Mouse (Mus musculus) myocyte (in vitro differentiated cells): ENCODE measurements around the gene Cfap74. TPM values are rescaled to one million over a fixed set of nuclear protein-coding genes. Genes with fewer than 3 reads are reported as not detected.

ENCODE experiments used
- H3K27me3 ChIP-seq: one replicate; pipeline ENCODE4 v1.6.1; 2011; ENCODE audit not compliant: control insufficient read depth, insufficient read depth, insufficient read length
- H3K36me3 ChIP-seq: one replicate; pipeline ENCODE4 v1.6.1; 2011; ENCODE audit not compliant: control insufficient read depth, insufficient read depth
- H3K4me2 ChIP-seq: one replicate; pipeline ENCODE4 v1.6.1; 2011; ENCODE audit warnings: low read depth, control low read depth
- H3K4me3 ChIP-seq: one replicate; pipeline ENCODE4 v1.5.1; 2011; ENCODE audit warnings: mild to moderate bottlenecking, control low read depth, moderate library complexity
- H3K79me2 ChIP-seq: one replicate; pipeline ENCODE4 v1.6.1; 2011; ENCODE audit not compliant: control insufficient read depth, insufficient read depth
- H3ac ChIP-seq: one replicate; pipeline ENCODE4 v1.6.1; 2011; ENCODE audit not compliant: control insufficient read depth, insufficient read length
- CEBPB ChIP-seq: IDR thresholded peaks from 2 replicates; pipeline ENCODE4 v1.6.1; 2011; ENCODE audit warnings: mild to moderate bottlenecking, moderate library complexity; ENCODE audit not compliant: poor library complexity, insufficient read depth, severe bottlenecking
- E2F4 ChIP-seq: IDR thresholded peaks from one replicate; pipeline ENCODE4 v1.6.1; 2011; ENCODE audit warnings: mild to moderate bottlenecking, control low read depth, moderate library complexity; ENCODE audit not compliant: insufficient read depth
- MAX ChIP-seq: IDR thresholded peaks from one replicate; pipeline ENCODE4 v1.6.1; 2011; ENCODE audit warnings: low read depth, mild to moderate bottlenecking, control low read depth
- MYOD1 ChIP-seq, 3 experiments: IDR thresholded peaks; one replicate each; pipeline ENCODE4 v1.6.1; 2011; ENCODE audit warnings: control low read depth in 2 of 3, low read depth in 2 of 3, mild to moderate bottlenecking in 2 of 3, moderate library complexity in 1 of 3; ENCODE audit not compliant: insufficient read length in 2 of 3, control insufficient read depth in 1 of 3
- MYOG ChIP-seq, 3 experiments: IDR thresholded peaks; one replicate each; pipeline ENCODE4 v1.6.1; 2011; ENCODE audit warnings: control low read depth in 2 of 3, low read depth in 2 of 3, mild to moderate bottlenecking in 2 of 3; ENCODE audit not compliant: insufficient read length in 2 of 3, control insufficient read depth in 1 of 3, insufficient read depth in 1 of 3
- POLR2A ChIP-seq: IDR thresholded peaks from one replicate; pipeline ENCODE4 v1.6.1; 2011; ENCODE audit warnings: low read depth, mild to moderate bottlenecking, control low read depth, moderate library complexity; ENCODE audit not compliant: insufficient read length
- POLR2AphosphoS2 ChIP-seq: IDR thresholded peaks from one replicate; pipeline ENCODE4 v1.6.1; 2011; ENCODE audit warnings: low read depth, control low read depth; ENCODE audit not compliant: insufficient read length
- REST ChIP-seq: IDR thresholded peaks from one replicate; pipeline ENCODE4 v1.6.1; 2011; ENCODE audit warnings: mild to moderate bottlenecking, control low read depth, moderate library complexity; ENCODE audit not compliant: insufficient read depth, insufficient read length
- SRF ChIP-seq: IDR thresholded peaks from one replicate; pipeline ENCODE4 v1.6.1; 2011; ENCODE audit warnings: low read depth; ENCODE audit not compliant: control insufficient read depth, insufficient read length
- TCF12 ChIP-seq: IDR thresholded peaks from one replicate; pipeline ENCODE4 v1.6.1; 2011; ENCODE audit warnings: mild to moderate bottlenecking, control low read depth; ENCODE audit not compliant: poor library complexity, insufficient read depth, severe bottlenecking
- TCF3 ChIP-seq: IDR thresholded peaks from one replicate; pipeline ENCODE4 v1.6.1; 2011; ENCODE audit warnings: low read depth, control low read depth; ENCODE audit not compliant: insufficient read length
- USF1 ChIP-seq: IDR thresholded peaks from one replicate; pipeline ENCODE4 v1.6.1; 2011; ENCODE audit warnings: low read depth, mild to moderate bottlenecking, control low read depth, moderate library complexity
- polyA plus RNA-seq: library from polyadenylated mRNA; unstranded; fragments of >200 nt; fragmentation: generic; extraction: Trizol; gene quantifications from one replicate; pipeline ENCODE4 v1.2.1, GENCODE M21; 2012; ENCODE audit warnings: missing spikeins

Cfap74 gene
- polyA plus RNA-seq, 1 experiment: 0.22 TPM

DNA sequence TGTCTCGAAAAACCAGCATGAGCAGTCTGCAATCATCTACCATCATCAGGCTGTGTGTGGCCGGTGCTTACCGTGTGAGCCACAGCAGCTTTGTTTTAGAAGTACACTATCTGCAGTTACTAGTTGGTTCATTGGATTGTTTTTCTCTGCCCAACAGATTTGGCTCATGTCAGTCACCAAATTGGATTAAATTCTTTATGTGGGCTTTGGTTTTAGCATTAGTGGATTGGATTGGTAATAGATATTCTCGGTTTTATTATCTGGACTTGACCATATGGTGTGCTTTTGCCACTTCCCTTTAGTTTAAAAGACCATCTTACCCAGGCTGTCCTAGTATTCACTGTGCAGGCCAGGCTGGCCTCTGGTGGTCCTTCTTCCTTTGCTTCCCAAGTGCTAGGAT lies 85.9 kb downstream of the Cfap74 start:
- Histone ChIP-seq H3K36me3 (no peaks in the 10 kb centered on the region), H3K4me2 (peak overlapping the region; percentile 6), H3K79me2 (peaks cover 85% of the 10 kb centered on the region), H3K4me3 (no peak overlapping the region), H3K27me3 (no peaks in the 10 kb centered on the region), H3ac (no peak overlapping the region)
- TF ChIP-seq POLR2AphosphoS2 (no peak), E2F4 (no peak), MAX (no peak), MYOD1 (IDR thresholded peaks at IDR 0.05; ENCODE audit: control insufficient read depth in 1 of 3, insufficient read length in 2 of 3, low read depth in 2 of 3) (no peak), MYOG (IDR thresholded peaks at IDR 0.05; ENCODE audit: control insufficient read depth in 1 of 3, insufficient read depth in 1 of 3, insufficient read length in 2 of 3, low read depth in 2 of 3) (no peak), POLR2A (no peak), TCF12 (no peak), SRF (no peak), TCF3 (no peak), USF1 (no peak), REST (no peak), CEBPB (no peak)

DNA sequence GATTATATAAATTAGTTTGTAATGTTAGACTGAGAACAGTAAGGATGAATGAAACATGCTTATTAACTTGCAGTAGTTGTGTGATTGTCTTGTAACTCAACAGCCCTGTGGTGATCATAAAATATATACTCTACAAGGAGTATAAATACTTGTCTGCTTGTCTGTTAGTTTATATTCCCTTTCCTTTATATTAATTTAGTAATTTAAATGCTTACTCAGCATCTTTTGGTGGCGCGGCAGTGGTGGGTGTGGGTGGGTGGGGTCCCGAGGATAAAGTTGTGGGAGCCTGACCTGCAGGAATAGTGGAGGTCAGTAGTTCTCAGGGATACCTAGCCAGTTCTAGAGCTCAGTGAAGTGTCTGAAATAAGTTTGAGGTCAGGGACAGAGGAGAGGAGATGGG lies 89.0 kb downstream of the Cfap74 start:
- H3ac ChIP-seq: no peak overlapping the region
- no peak overlapping the region for H3K4me3 ChIP-seq
- no peak for TF ChIP-seq MYOD1 (IDR thresholded peaks at IDR 0.05; ENCODE audit: control insufficient read depth in 1 of 3, insufficient read length in 2 of 3, low read depth in 2 of 3)
- TF ChIP-seq TCF3: no peak
- TF ChIP-seq POLR2A: no peak
- no peak for TF ChIP-seq MYOG (IDR thresholded peaks at IDR 0.05; ENCODE audit: control insufficient read depth in 1 of 3, insufficient read depth in 1 of 3, insufficient read length in 2 of 3, low read depth in 2 of 3)
- no peak for TF ChIP-seq CEBPB
- TF ChIP-seq POLR2AphosphoS2: no peak
- no peak for TF ChIP-seq TCF12
- TF ChIP-seq REST: no peak
- no peak for TF ChIP-seq MAX
- TF ChIP-seq E2F4: no peak
- no peak for TF ChIP-seq SRF
- H3K4me2 ChIP-seq: no peak overlapping the region
- H3K27me3 ChIP-seq: no peaks in the 10 kb centered on the region
- H3K79me2 ChIP-seq: peaks cover 100% of the 10 kb centered on the region
- H3K36me3 ChIP-seq: no peaks in the 10 kb centered on the region

DNA sequence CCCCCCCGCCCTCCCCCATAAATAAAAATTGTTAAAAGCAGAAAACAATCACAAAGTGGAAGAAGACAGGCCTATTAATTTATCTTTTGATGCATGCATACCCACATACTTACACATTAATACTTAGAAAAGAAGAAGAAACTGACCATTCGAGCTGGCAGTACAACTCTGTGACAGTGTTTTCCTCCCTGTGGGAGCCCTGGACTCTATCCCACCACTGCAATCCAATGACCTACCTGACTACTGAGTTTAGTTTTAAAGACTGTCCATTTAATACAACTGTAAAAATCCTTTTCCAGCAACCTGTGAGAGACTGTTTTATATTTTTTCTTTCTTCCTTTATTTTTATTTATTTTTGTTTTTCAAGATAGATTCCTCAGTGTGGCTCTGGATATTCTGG lies 92.1 kb downstream of the Cfap74 start:
- Histone ChIP-seq H3K4me3 (no peak overlapping the region), H3K4me2 (no peak overlapping the region), H3ac (no peak overlapping the region), H3K79me2 (peaks cover 100% of the 10 kb centered on the region), H3K36me3 (no peaks in the 10 kb centered on the region), H3K27me3 (no peaks in the 10 kb centered on the region)
- no peak for TF ChIP-seq MYOG (IDR thresholded peaks at IDR 0.05; ENCODE audit: control insufficient read depth in 1 of 3, insufficient read depth in 1 of 3, insufficient read length in 2 of 3, low read depth in 2 of 3)

DNA sequence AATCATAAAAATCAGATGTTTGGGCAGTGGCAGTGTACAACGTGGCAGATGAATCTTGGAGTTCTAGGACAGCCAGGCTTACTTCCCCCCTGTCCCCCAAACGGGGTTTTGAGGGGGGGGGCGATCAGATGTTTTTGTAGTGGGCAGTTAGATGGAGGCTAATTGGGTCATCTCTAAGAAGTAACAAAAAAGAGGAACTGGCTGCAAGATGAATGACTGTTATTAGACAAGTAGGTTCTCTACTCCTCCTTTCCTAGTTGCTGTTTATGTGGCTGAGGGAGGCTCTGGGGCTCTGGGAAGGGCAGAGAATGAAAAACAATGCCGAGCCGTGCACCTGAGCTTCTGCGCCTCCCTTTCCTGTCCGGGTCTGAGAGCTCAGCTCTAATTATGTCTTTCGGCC lies 96.1 kb downstream of the Cfap74 start:
- Histone ChIP-seq H3K79me2 (peaks cover 100% of the 10 kb centered on the region), H3K27me3 (no peaks in the 10 kb centered on the region), H3K4me2 (no peak overlapping the region), H3ac (no peak overlapping the region), H3K36me3 (no peaks in the 10 kb centered on the region), H3K4me3 (no peak overlapping the region)
- TF ChIP-seq REST (no peak), MYOD1 (IDR thresholded peaks at IDR 0.05; ENCODE audit: control insufficient read depth in 1 of 3, insufficient read length in 2 of 3, low read depth in 2 of 3) (no peak), MYOG (IDR thresholded peaks at IDR 0.05; ENCODE audit: control insufficient read depth in 1 of 3, insufficient read depth in 1 of 3, insufficient read length in 2 of 3, low read depth in 2 of 3) (no peak), TCF3 (no peak), SRF (no peak), POLR2AphosphoS2 (no peak), MAX (no peak), POLR2A (no peak), USF1 (no peak), TCF12 (no peak), CEBPB (no peak)

DNA sequence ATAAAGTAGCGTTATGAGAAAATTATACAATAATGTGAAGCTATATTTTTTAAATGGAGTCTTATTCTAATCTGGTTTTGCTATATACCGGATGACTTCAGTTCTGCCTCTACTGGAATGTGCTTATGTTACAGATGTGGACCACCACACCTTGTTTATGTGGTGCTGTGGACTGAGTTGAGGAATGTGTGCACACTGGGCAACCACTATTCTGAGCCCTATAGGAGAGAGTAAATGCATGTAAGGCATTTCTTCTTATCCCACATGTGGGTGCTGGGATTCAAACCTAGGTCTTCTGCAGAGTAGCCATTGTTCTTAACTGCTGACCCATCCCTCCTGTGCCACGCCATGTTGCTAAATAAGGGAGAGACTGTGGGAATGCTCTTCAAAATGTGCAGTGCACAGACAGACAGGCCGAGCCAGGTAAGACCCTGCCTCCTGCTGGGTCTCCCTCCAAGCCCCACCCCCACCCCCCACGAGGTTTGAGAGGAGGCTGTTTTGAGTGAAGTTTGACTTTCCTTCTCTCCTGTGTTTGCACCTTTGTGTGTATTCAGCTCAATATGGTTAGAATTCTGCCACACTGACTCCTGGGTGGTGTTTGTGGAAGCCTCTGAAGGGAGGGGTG lies 96.8 kb downstream of the Cfap74 start:
- H3K27me3 ChIP-seq: no peaks in the 10 kb centered on the region
- H3K36me3 ChIP-seq: no peaks in the 10 kb centered on the region
- no peak overlapping the region for H3ac ChIP-seq
- TF ChIP-seq MYOG (IDR thresholded peaks at IDR 0.05; ENCODE audit: control insufficient read depth in 1 of 3, insufficient read depth in 1 of 3, insufficient read length in 2 of 3, low read depth in 2 of 3) (no peak), SRF (no peak), REST (no peak), POLR2AphosphoS2 (no peak), TCF12 (no peak), CEBPB (no peak)
- H3K79me2 ChIP-seq: peaks cover 100% of the 10 kb centered on the region
- no peak overlapping the region for H3K4me3 ChIP-seq
- H3K4me2 ChIP-seq: no peak overlapping the region
